Mouse (Mus musculus) ZHBTc4 (cell line): Measurements from ENCODE around the gene Mob1a.
A peak's percentile ranks its signal among the peaks of the same experiment; 100 is the strongest.

Experiments
- DNase-seq: peaks from one replicate; pipeline ENCODE4 v3.0.0-alpha.2; 2011; ENCODE audit warnings: low read depth, low spot score

Mob1a gene

DNA sequence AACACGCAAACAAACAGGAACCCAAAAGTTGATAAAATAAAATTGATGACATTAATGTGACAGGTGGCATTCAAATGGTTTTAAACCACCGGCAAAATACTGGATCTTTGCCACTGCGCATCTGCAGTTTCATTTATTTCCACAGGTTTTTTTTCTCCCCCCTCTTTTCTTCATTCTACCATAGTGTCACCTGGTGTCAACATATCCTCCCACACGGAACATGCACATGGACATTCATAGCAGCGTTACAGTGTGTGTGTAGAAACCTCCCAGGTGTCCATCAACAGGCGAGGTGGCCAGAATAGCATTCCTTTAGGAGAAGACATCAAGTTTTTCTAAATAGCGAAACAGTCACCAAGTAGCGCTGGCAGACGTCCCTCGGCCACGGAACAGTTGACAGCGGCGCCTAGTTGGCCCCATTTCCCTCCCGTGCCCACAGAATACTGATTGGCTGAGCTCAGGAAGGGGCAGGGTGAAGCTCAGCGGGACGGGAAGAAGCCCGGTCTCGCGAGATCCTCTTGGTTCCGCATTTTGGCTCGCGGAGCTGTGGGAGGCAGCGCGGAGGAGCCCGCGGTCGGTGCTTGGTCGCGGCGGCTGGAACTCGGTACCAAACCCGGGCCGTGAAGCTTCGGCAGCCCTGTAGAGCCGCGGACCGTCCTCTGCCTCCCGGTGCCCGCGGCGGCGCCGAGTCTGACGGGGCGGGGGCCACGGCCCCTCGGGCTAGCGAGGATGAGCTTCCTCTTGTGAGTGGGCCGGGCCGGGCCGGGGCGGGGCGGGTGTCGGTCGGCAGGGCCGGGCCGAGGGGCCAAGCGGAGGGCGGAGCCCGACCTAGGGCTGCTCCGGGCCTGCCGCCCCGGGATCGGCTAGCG lies at the start of gene Mob1a, which contains the start of gene Mthfd2:
Mob1a (plus strand) TSS at position 492 of the 869 bp plus-strand sequence.
Mthfd2 (minus strand) TSS at position 384 of the 869 bp plus-strand sequence.
- DNase-seq: peak; percentile 97

DNA sequence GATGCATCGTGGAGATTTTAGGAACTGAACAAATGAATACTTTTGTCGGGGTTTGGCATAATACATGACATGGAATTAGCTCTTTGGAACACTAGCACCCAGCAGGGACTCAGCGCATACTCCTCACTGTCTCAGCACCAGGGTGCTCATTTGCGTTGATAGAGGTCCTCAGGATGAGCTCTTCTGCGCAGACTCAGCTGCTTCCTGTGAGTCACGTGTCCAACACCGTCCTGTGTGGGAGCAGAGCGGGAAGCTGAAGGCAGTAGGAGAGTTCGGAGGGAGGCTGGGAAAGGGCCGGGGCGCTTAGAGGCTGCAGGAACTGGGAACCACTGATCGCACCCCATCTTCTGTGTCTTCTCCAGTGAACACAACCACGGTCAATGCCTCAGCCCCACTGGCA lies 48.7 kb upstream of the Mob1a start:
- peak; percentile 92 for DNase-seq

DNA sequence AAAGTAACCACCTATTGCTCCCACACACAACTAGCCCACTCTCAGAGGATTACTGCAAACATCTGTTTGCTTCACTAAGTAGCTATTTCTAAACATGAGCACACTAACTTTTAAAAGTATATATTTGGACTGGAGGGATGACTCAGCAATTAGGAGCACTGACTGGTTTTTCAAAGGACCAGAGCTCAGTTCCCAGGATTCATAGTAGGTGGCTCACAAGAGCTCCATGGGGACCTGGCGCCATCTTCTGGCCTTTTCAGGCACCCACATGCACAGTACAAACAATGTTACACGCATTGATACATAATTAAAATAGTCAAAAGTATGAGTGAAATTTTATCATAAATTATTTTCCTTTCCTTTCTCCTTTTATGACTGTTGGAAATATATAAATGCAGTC lies 46.9 kb upstream of the Mob1a start:
- peak; percentile 87 for DNase-seq

DNA sequence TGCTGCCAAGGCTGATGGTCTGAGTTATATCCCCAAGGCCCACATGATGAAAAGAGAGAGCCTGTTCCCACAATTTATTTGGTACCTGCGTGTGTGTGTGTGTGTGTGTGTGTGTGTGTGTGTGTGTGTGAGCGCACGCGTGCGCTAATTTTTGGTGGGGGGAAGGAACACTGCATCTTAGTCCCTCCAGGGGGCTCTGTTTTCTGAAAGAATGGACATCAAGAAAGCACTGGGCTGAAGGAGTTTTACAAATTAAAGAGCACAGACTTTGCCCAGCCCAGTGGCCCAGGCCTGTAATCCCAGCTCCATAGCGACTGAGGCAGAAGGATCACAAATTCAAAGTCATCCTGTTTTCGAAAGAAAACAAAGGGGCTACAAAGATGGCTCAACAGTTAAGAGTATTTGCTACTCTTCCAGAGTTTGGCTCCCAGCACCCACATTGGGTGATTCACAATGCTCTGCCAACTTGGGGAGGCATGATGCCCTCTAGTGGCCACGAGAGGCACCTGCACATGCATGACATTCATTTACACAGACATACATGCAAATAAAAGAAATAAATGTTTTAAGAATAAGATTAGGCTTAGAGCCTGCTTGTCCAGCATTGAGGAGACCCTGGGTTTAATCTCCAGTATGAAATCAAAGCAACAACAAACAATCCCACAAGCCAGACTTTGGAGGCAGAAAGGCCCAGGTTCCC lies 45.4 kb upstream of the Mob1a start:
- peak; percentile 87 for DNase-seq

DNA sequence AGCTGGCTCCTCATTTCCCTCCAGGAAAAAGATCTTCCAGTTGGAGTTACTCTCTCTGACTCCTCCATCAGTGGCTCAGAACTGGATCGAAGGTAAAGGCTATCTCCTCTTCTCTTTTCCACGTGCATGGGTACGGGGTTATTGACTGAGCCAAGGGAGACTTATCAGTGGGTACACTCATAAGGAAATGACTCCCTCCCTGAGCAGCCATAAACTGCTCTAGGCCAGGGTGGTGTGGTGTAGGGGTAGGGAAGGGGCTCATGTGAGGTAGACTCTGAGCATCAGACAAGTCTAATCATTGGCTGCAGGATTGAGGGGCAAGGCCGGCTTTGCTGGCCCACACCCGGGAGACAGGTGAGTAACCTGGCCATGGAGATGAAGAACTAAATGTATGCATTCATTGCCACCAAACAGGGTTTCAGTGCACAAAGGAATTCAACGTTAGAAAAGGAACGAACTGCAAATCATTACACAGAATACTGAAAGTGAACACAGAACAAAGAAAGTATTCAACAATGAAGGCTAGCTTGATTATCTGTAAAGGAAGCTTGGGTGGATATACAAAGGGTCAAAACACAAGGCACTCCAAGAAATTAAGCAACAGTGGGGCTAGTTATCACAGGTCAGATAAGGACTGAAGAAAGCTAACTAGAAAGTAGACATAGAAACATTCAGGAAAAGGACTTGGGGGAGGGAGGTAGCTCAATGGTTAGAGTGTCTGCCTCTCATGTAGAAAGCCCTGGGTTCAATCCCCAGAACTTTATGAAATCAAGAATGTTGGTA lies 25.2 kb upstream of the Mob1a start:
- DNase-seq: no peak

DNA sequence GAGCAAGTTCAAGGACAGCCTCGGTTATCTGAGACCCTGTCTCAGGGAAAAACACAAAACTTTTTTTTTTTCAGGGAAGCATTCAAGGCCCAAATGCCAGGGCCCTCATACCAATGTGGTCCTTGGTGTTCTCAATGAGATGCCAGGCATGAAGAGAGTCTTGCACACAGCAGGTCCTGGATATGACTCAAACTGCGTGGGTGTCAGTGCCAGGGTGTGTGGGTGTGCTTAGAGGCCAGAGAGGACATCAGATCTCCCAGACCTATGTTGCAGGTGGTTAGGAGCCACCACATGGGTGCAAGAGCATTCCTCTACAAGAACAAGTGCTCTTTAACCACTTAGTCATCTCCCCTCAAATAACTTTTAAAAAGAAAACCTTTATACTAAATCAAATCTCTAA lies 24.5 kb upstream of the Mob1a start:
- no peak for DNase-seq

DNA sequence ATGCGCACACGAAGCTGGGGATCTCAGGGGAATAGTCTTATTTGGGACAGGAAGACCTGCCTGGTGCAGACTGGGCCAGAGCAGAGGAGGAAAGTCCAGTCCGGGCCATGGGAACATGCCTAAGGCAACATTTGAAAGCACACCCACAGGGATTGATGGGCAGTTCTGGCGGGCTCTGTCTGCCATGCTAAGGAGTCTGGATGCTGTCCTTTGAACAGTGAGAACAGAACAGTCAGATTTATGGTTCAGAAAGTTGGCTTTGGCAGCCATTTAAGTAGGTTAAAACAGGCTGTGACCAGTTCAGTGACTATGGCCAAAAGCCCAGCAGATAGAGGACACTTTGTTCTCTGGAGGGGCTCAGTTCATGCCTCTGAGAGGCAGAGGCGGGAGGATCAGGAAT lies 23.6 kb upstream of the Mob1a start:
- no peak for DNase-seq

DNA sequence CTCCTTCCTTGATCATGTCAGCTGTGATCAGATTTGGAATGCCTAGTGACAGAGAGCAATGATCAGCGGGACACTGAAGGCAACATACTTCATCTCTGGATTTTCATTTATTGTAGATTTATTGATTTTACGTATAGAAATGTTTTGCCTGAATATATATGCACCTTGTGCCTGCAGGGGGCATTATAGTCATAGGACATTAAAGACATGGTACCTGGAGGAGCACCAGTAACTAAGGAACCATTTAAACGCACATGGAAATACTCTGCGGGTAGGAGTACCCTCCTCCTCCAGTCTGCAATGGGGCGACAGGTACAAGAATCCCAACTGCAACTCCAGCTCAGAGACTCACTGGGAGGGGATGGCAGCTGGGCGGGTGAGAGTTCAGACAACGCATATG lies 16.8 kb upstream of the Mob1a start:
- no peak for DNase-seq

DNA sequence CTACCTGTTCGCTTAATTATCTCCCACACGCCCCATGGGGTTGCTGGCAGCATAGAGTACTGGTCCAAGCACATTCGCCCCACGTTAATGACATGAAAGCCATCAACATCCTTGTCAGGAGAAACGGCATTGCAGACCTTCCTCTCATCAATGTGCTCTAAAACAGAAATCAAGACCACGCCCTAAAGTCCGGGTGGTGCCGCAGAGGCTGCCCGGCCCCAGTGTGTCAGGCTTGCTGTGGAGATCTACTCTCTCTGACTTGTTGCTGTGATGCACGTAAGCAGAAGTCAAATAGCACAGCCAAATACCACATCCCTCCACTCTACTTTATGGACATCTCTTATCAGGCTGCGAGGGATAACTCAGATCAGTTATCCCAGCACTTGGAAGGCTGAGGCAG lies 14.6 kb upstream of the Mob1a start:
- no peak for DNase-seq

DNA sequence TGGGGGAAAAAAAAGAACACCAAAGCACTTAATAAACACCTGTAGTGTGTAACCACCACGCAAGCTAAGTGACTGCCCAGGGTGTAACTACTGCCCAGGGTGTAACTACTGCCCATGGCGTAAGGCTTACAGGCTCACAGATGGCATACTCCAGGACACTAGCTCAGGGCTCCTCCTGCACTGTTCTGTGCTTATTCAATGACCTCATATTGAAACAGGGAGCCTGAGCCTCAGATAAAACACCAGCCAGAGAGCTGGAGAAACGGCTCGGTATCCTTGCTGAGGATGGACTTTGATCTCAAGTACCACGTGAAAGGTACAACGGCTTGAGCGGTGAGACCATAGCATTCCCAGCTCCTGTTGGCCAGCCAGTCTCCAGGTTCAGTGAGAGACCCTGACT lies 13.8 kb upstream of the Mob1a start:
- DNase-seq: no peak

DNA sequence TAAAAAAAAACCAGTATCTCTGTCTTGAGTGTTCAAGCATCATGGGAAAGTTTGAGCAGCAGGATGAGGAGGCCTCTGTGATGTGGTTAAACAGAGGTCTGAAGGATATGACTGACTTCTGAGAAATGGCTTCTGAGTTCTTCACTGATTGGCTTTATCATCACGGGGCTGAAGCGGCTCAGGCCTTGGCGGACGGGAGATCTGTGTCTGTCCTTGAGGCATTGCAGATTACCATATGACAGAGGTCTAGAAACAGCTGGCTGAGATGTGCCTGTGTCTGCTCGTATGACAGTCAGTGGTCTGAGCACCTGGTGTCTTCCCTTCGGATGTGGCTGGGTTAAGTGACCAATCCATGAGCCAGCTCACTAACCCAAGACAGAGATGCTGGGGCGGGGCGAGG lies 13.3 kb upstream of the Mob1a start:
- DNase-seq: no peak

DNA sequence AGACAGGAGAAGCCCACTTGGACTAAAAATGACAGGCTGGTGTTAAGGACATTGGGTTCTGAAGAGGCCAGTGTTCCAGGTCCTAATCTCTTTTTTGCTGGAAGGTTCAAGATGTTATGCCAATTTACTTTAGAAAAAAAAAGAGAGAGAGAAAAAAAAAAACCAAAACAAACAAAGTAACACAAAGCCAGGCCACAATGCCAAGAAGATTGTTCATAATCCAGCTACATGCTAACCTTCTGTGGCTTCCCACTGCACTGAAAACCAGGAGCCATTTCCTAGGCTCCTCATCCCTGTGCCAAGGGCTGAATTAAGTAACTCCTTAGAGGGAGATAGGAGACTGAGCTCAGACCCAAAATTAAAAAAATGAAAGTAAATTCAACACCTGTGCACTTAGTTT lies 10.5 kb upstream of the Mob1a start:
- DNase-seq: no peak

DNA sequence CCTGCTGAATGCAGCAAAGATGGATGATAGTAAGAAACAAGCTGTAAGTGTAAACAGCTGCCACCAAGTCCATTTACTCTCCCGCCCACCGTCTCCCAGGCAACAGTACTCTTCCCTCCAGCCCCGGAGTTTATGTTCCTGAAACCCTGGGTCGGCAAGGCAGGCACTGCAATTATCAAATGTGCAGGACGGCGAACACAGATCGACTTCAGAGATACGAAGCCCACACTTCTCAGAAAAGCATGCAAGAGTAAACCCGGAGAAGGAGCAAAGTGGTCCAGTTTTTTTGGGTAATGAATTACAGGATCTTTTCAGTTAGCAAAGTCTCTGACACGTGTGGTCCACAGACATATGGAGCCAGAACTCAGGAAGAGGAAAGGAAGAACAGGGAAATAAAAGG lies 9.8 kb upstream of the Mob1a start:
- DNase-seq: peak; percentile 29

DNA sequence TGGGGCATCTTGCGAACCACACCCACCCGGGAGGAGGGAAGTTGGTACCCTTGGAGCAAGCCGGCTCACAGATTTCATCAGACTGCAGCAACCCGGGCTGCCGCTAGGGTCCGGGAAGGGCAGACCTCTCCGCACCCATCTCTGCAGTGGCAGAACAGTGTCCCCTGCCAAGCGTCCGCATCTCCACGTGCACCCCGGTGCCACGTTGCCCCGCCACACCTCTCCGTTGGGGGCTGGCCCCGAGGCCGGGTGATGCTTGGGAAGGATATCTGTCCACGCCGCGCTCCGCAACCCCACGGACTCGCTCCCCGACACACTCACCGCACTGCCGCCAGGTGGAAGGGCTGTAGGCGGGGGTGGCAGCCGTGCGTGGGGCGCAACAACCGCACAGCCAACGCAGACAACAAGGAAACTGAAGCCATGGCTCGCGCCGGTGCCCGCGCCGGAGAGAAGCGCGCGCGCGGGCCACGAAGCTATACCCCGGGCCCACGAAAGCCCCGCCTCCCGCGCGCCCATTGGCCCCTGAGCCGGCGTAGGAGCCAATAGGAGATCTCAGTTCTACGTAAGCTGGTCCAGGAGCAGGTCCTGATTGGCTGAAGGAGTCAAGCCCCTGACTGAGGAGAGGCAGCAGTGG lies 8.6 kb upstream of the Mob1a start:
- peak; percentile 96 for DNase-seq

DNA sequence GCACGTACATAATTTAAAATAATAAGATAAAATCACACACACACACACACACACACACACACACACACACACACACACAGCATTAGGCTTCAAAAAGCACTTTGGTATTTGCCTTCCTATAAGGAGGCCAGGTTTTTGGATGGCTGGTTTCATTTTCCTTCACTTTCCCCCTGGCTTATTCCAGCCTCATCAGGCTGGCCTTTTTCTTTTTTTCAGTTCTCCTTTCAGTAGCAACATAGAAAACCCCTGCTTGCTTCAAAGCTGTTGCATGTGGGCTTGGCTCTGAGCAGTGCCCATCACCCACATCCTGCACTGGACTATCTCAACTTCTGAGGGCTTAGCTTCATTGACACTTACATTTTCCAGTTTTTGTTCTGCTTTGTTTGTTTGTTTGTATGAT lies 3.9 kb upstream of the Mob1a start:
- no peak for DNase-seq

DNA sequence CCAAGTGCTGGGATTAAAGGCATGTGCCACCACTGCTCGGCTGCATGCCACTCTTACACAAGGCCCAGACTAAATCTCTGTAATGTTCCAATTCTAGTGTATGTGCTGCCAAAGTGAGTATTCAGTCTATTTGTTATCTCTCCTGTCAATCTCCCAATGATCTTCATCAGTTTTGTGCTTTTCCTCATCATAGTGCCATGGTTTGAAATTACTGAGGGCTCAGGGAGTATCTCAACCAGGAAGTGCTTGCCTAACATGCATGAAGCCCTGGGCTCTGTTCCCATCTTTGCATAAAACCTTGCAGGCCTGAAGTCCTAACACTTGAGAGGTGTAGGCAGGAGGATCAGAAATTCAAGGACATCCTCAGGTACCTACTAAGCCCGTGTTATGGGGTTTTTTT lies 3.0 kb upstream of the Mob1a start:
- DNase-seq: no peak

DNA sequence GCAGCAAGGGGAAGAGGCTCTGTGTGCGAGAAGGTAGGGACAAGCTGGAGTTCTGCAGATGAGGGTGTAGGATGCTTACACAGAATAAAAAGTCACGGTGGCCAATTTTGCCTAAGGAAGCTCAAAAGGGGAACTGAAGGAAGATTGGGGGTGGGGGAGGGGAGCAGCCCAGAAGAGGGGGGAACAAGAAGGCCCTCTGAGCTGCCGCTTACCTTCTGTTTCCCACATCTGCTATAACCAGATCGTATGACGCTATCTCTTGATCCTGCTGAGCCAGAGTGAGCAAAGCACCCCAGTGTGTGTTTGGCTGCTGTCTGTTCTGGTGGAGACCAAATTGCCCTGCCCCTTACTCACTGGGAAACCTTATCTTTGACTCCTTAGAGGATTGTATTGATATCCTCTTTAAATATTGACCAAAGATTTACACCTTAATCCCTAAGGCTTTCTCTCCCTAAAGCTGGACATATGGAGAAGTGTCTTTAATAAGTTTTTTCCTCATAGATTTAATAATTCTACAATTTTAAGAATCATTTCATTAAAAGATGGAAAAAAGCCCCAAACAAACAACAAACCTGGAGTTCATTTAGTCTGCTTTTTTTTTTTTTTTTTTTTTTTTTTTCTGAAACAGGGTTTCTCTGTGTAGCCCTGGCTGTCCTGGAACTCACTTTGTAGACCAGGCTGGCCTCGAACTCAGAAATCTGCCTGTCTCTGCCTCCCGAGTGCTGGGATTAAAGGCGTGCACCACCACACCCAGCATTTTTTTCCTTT lies 2.0 kb upstream of the Mob1a start:
- no peak for DNase-seq

DNA sequence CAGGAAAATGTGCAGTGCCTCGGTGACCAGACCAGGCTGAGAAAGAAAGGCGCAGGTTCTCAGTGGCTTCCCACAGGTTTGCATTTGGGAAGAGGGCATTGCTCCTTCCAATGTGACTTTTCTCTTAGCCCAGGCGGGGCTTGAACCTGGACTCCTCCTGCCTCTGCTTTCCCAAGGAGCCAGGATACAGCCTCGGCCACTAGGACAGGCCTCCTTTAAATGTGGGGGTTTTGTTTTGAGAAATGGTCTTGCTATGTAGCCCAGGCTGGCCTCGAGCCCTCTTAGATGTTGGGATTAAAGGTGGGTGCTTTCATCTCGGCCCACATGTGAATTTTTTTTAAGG lies 549 bp downstream of the Mob1a start:
- DNase-seq: no peak

DNA sequence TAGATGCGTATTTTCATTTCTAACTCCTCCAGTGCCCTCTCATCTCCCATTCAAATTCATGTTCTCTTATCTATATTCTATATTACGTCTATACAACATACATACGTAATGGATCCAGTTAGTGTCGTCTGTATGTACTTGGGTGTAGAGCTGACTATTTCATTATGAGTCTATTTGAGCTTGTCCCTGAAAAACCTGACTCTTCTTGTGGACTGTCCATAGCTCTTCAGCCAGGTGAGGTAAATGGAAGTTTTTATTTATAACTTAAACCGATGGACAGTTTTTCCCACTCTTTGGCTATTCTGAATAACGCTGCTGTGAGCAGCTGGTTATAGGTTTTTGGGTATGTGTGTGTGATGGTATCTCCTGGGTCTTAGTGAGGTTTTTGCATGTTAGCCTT lies 945 bp downstream of the Mob1a start:
- no peak for DNase-seq

DNA sequence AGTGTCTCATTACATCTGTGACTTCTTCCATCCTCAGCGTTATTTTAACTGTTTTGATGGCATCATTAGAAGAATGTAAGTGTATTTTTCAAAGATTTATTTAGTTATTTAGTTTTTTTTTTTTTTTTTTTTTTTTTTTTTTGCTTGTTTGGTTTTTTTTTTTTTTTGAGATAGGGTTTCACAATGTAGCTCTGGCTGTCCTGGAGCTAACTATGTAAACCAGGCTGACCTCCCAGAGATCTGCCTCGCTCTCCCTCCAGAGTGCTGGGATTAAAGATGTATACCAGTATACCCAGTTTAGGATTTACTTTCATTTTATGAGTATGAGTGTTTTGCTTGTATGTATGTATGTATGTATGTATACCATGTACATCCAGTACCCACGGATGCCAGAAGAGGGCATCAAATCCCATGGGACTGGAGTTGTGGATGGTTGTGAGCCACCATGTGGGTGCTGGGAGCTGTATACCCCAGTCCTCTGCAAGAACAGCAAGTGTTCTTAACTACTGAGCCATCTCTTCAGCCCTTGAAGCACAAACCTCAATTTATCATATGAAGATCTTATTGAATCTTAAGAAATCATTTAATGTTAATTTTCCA lies 1.9 kb downstream of the Mob1a start:
- DNase-seq: peak; percentile 70

DNA sequence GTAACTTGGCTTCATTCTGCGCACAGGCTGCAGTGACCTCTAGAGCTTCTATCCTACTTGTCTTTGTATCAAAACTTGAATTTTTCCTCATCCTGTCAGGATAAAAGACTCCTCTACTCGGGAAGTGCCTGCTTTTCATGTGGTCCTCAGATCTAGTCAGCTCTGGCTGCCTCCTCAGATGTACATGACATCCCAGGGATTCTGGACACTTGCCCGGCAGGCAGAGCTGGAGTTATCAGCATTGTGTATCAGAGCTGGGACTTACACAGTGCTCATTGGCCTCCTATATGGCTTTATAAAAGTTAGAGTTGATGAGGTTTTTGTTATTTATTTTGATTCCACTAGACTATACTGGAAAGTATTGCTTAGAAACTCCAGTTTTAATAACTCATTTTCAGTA lies 15.6 kb downstream of the Mob1a start:
- DNase-seq: no peak
